Mouse (Mus musculus): ENCODE measurements around the gene Abcd3. TPM values are rescaled to one million over a fixed set of nuclear protein-coding genes. Genes with fewer than 3 reads are reported as not detected.

Abcd3 gene
- polyA plus RNA-seq, 1 experiment = 14.7 TPM

GRCm38 (mm10) chr3:121834732-121835131, 19.6 kb upstream of the Abcd3 start:
- no peak overlapping the region for H3K4me3 ChIP-seq
- no peak for TF ChIP-seq REST (IDR thresholded peaks at IDR 0.05; ENCODE audit: insufficient read depth, insufficient read length)
- no peak for TF ChIP-seq POLR2AphosphoS2 (IDR thresholded peaks at IDR 0.05; ENCODE audit: insufficient read length, low read depth)
- TF ChIP-seq MAX (IDR thresholded peaks at IDR 0.05; ENCODE audit: low read depth) = no peak
- peaks cover 5% of the 10 kb centered on the region for H3K27me3 ChIP-seq (ENCODE audit: control insufficient read depth, insufficient read depth, insufficient read length)
- H3K79me2 ChIP-seq (ENCODE audit: control insufficient read depth, insufficient read depth) = no peaks in the 10 kb centered on the region
- no peak overlapping the region for H3K4me2 ChIP-seq (ENCODE audit: low read depth)
- no peak overlapping the region for H3ac ChIP-seq (ENCODE audit: control insufficient read depth, insufficient read length)
- H3K36me3 ChIP-seq (ENCODE audit: control insufficient read depth, insufficient read depth) = no peaks in the 10 kb centered on the region

- Histone ChIP-seq H3K4me2 (ENCODE audit: low read depth) (no peak overlapping the region), H3K36me3 (ENCODE audit: control insufficient read depth, insufficient read depth) (no peaks in the 10 kb centered on the region), H3K27me3 (ENCODE audit: control insufficient read depth, insufficient read depth, insufficient read length) (peaks cover 5% of the 10 kb centered on the region), H3ac (ENCODE audit: control insufficient read depth, insufficient read length) (no peak overlapping the region), H3K4me3 (no peak overlapping the region), H3K79me2 (ENCODE audit: control insufficient read depth, insufficient read depth) (no peaks in the 10 kb centered on the region)
- no peak for TF ChIP-seq CEBPB (IDR thresholded peaks at IDR 0.05; ENCODE audit: insufficient read depth, poor library complexity, severe bottlenecking)
- no peak for TF ChIP-seq MAX (IDR thresholded peaks at IDR 0.05; ENCODE audit: low read depth)
- TF ChIP-seq SRF (IDR thresholded peaks at IDR 0.05; ENCODE audit: control insufficient read depth, insufficient read length, low read depth) = no peak
- no peak for TF ChIP-seq MYOD1 (IDR thresholded peaks at IDR 0.05; ENCODE audit: control insufficient read depth in 1 of 3, insufficient read length in 2 of 3, low read depth in 2 of 3)
- TF ChIP-seq TCF12 (IDR thresholded peaks at IDR 0.05; ENCODE audit: insufficient read depth, poor library complexity, severe bottlenecking) = no peak
- TF ChIP-seq USF1 (IDR thresholded peaks at IDR 0.05; ENCODE audit: low read depth) = no peak
- no peak for TF ChIP-seq E2F4 (IDR thresholded peaks at IDR 0.05; ENCODE audit: insufficient read depth)
- no peak for TF ChIP-seq MYOG (IDR thresholded peaks at IDR 0.05; ENCODE audit: control insufficient read depth in 1 of 3, insufficient read depth in 1 of 3, insufficient read length in 2 of 3, low read depth in 2 of 3)
Observed at GRCm38 (mm10) chr3:121834250-121834649, 19.1 kb upstream of the Abcd3 start.

- H3K4me3 ChIP-seq = no peak overlapping the region
- H3ac ChIP-seq (ENCODE audit: control insufficient read depth, insufficient read length) = no peak overlapping the region
- TF ChIP-seq MAX (IDR thresholded peaks at IDR 0.05; ENCODE audit: low read depth) = no peak
- no peak for TF ChIP-seq MYOG (IDR thresholded peaks at IDR 0.05; ENCODE audit: control insufficient read depth in 1 of 3, insufficient read depth in 1 of 3, insufficient read length in 2 of 3, low read depth in 2 of 3)
- no peak for TF ChIP-seq POLR2A (IDR thresholded peaks at IDR 0.05; ENCODE audit: insufficient read length, low read depth)
- no peak for TF ChIP-seq SRF (IDR thresholded peaks at IDR 0.05; ENCODE audit: control insufficient read depth, insufficient read length, low read depth)
- TF ChIP-seq REST (IDR thresholded peaks at IDR 0.05; ENCODE audit: insufficient read depth, insufficient read length) = no peak
- TF ChIP-seq POLR2AphosphoS2 (IDR thresholded peaks at IDR 0.05; ENCODE audit: insufficient read length, low read depth) = no peak
- TF ChIP-seq E2F4 (IDR thresholded peaks at IDR 0.05; ENCODE audit: insufficient read depth) = no peak
- TF ChIP-seq CEBPB (IDR thresholded peaks at IDR 0.05; ENCODE audit: insufficient read depth, poor library complexity, severe bottlenecking) = no peak
- TF ChIP-seq USF1 (IDR thresholded peaks at IDR 0.05; ENCODE audit: low read depth) = no peak
- no peak for TF ChIP-seq MYOD1 (IDR thresholded peaks at IDR 0.05; ENCODE audit: control insufficient read depth in 1 of 3, insufficient read length in 2 of 3, low read depth in 2 of 3)
- H3K79me2 ChIP-seq (ENCODE audit: control insufficient read depth, insufficient read depth) = no peaks in the 10 kb centered on the region
- no peak overlapping the region for H3K4me2 ChIP-seq (ENCODE audit: low read depth)
- H3K36me3 ChIP-seq (ENCODE audit: control insufficient read depth, insufficient read depth) = no peaks in the 10 kb centered on the region
- no peaks in the 10 kb centered on the region for H3K27me3 ChIP-seq (ENCODE audit: control insufficient read depth, insufficient read depth, insufficient read length)
Observed at GRCm38 (mm10) chr3:121825092-121825491, 10.0 kb upstream of the Abcd3 start.

GRCm38 (mm10) chr3:121824319-121824718, 9.2 kb upstream of the Abcd3 start:
- TF ChIP-seq MAX (IDR thresholded peaks at IDR 0.05; ENCODE audit: low read depth) (no peak), POLR2A (IDR thresholded peaks at IDR 0.05; ENCODE audit: insufficient read length, low read depth) (no peak), TCF3 (IDR thresholded peaks at IDR 0.05; ENCODE audit: insufficient read length, low read depth) (no peak), POLR2AphosphoS2 (IDR thresholded peaks at IDR 0.05; ENCODE audit: insufficient read length, low read depth) (no peak), USF1 (IDR thresholded peaks at IDR 0.05; ENCODE audit: low read depth) (no peak), CEBPB (IDR thresholded peaks at IDR 0.05; ENCODE audit: insufficient read depth, poor library complexity, severe bottlenecking) (no peak), SRF (IDR thresholded peaks at IDR 0.05; ENCODE audit: control insufficient read depth, insufficient read length, low read depth) (no peak), REST (IDR thresholded peaks at IDR 0.05; ENCODE audit: insufficient read depth, insufficient read length) (no peak), MYOD1 (IDR thresholded peaks at IDR 0.05; ENCODE audit: control insufficient read depth in 1 of 3, insufficient read length in 2 of 3, low read depth in 2 of 3) (no peak), E2F4 (IDR thresholded peaks at IDR 0.05; ENCODE audit: insufficient read depth) (no peak), MYOG (IDR thresholded peaks at IDR 0.05; ENCODE audit: control insufficient read depth in 1 of 3, insufficient read depth in 1 of 3, insufficient read length in 2 of 3, low read depth in 2 of 3) (no peak)
- Histone ChIP-seq H3ac (ENCODE audit: control insufficient read depth, insufficient read length) (no peak overlapping the region), H3K79me2 (ENCODE audit: control insufficient read depth, insufficient read depth) (no peaks in the 10 kb centered on the region), H3K4me3 (no peak overlapping the region), H3K27me3 (ENCODE audit: control insufficient read depth, insufficient read depth, insufficient read length) (no peaks in the 10 kb centered on the region), H3K36me3 (ENCODE audit: control insufficient read depth, insufficient read depth) (no peaks in the 10 kb centered on the region), H3K4me2 (ENCODE audit: low read depth) (no peak overlapping the region)

GRCm38 (mm10) chr3:121822643-121823042, 7.5 kb upstream of the Abcd3 start:
- TF ChIP-seq USF1 (IDR thresholded peaks at IDR 0.05; ENCODE audit: low read depth) (no peak), MAX (IDR thresholded peaks at IDR 0.05; ENCODE audit: low read depth) (no peak), E2F4 (IDR thresholded peaks at IDR 0.05; ENCODE audit: insufficient read depth) (no peak), MYOD1 (IDR thresholded peaks at IDR 0.05; ENCODE audit: control insufficient read depth in 1 of 3, insufficient read length in 2 of 3, low read depth in 2 of 3) (no peak), POLR2AphosphoS2 (IDR thresholded peaks at IDR 0.05; ENCODE audit: insufficient read length, low read depth) (no peak), REST (IDR thresholded peaks at IDR 0.05; ENCODE audit: insufficient read depth, insufficient read length) (no peak), TCF12 (IDR thresholded peaks at IDR 0.05; ENCODE audit: insufficient read depth, poor library complexity, severe bottlenecking) (no peak), POLR2A (IDR thresholded peaks at IDR 0.05; ENCODE audit: insufficient read length, low read depth) (no peak), CEBPB (IDR thresholded peaks at IDR 0.05; ENCODE audit: insufficient read depth, poor library complexity, severe bottlenecking) (no peak), MYOG (IDR thresholded peaks at IDR 0.05; ENCODE audit: control insufficient read depth in 1 of 3, insufficient read depth in 1 of 3, insufficient read length in 2 of 3, low read depth in 2 of 3) (no peak), SRF (IDR thresholded peaks at IDR 0.05; ENCODE audit: control insufficient read depth, insufficient read length, low read depth) (no peak), TCF3 (IDR thresholded peaks at IDR 0.05; ENCODE audit: insufficient read length, low read depth) (no peak)
- Histone ChIP-seq H3K79me2 (ENCODE audit: control insufficient read depth, insufficient read depth) (no peaks in the 10 kb centered on the region), H3K27me3 (ENCODE audit: control insufficient read depth, insufficient read depth, insufficient read length) (no peaks in the 10 kb centered on the region), H3K4me3 (no peak overlapping the region), H3K4me2 (ENCODE audit: low read depth) (no peak overlapping the region), H3K36me3 (ENCODE audit: control insufficient read depth, insufficient read depth) (no peaks in the 10 kb centered on the region), H3ac (ENCODE audit: control insufficient read depth, insufficient read length) (no peak overlapping the region)

Data from myocyte (in vitro differentiated cells).